Mouse (Mus musculus): ENCODE data around the gene R3hdml. TPM values are rescaled to one million over a fixed set of nuclear protein-coding genes. Genes with fewer than 3 reads are reported as not detected.

Gene R3hdml
- polyA plus RNA-seq, 1 experiment: not detected

GRCm38 (mm10) chr2:163540231-163541117 lies 48.4 kb downstream of the R3hdml start:
- no peaks in the 10 kb centered on the region for H3K9me3 ChIP-seq (ENCODE audit: control insufficient read depth, low read length)
- no peaks in the 10 kb centered on the region for H3K36me3 ChIP-seq (ENCODE audit: control insufficient read depth)
- TF ChIP-seq TAL1 (IDR thresholded peaks at IDR 0.05; ENCODE audit: low read length): no peak
- no peak for TF ChIP-seq GATA1 (IDR thresholded peaks at IDR 0.05; ENCODE audit: low read length)
- H3K27me3 ChIP-seq (ENCODE audit: control insufficient read depth): no peaks in the 10 kb centered on the region
- peak overlapping the region; percentile 21 for H3K4me3 ChIP-seq (replicated peaks)
- H3K4me1 ChIP-seq (ENCODE audit: control insufficient read depth): peaks cover 3% of the 10 kb centered on the region; the same call in 1 of the 2 replicates

- Histone ChIP-seq H3K4me3 (replicated peaks) (no peak overlapping the region), H3K36me3 (ENCODE audit: control insufficient read depth) (no peaks in the 10 kb centered on the region), H3K9me3 (ENCODE audit: control insufficient read depth, low read length) (no peaks in the 10 kb centered on the region), H3K27me3 (ENCODE audit: control insufficient read depth) (no peaks in the 10 kb centered on the region), H3K4me1 (ENCODE audit: control insufficient read depth) (peaks cover 3% of the 10 kb centered on the region; the same call in 1 of the 2 replicates)
- TF ChIP-seq TAL1 (IDR thresholded peaks at IDR 0.05; ENCODE audit: low read length): no peak
These were observed 49.6 kb downstream of the R3hdml start for GRCm38 (mm10) chr2:163541568-163542182.

DNA sequence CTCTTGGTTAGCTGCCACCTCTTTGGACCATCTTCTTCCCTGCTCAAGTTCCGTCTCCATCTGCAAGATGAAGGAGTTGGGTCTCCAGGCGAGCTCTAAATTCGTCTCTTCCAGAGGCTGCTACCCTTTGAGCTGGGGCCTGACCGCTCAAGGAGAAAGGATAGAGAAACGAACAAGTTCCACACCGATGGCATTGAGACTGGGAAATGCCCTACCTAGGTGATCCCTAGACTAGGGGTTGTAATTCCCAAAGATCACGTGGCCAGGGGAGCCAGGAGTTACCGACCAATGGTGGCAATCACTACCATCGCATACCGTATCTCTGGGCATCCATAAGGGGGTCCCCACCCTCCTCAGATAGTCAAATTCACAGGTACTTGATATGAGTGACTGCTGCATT lies 50.6 kb downstream of the R3hdml start:
- Histone ChIP-seq H3K9me3 (ENCODE audit: control insufficient read depth, low read length) (no peaks in the 10 kb centered on the region), H3K36me3 (ENCODE audit: control insufficient read depth) (no peaks in the 10 kb centered on the region), H3K27me3 (ENCODE audit: control insufficient read depth) (no peaks in the 10 kb centered on the region), H3K4me3 (replicated peaks) (no peak overlapping the region), H3K4me1 (ENCODE audit: control insufficient read depth) (peaks cover 3% of the 10 kb centered on the region; the same call in 1 of the 2 replicates)
- no peak for TF ChIP-seq TAL1 (IDR thresholded peaks at IDR 0.05; ENCODE audit: low read length)
- no peak for TF ChIP-seq GATA1 (IDR thresholded peaks at IDR 0.05; ENCODE audit: low read length)

DNA sequence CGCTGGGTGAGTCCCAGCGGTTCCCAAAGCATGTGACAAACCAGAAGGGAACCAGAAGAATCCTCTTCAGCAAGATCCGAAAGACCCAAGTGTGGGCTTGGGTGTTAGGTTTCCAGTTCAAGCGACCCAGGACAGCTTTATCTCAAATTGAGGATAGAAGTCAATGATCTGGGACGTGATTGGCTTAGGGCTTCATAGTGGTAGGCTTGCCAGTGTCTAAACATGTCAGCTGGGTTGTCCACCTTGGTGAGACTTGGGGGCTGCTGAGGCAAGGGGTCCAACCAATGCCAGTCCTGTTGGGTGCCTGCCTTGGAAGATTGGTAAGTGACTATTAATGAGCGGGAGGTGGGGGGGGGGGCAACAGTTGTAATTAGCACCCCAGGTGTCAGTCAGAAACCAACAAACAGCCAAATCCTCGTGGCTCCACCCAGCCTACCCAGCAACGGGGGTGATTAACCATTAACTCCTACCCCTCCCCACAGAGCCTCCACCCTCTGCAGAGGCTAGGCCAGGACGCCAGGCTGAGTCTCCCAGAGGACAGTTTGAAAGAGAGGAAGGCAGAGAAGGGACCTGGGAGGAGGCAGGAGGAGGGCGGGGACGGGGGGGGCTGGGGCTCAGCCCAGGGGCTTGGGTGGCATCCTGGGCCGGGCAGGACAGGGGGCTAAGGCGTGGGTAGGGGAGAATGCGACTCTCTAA lies 54.7 kb downstream of the R3hdml start:
- no peaks in the 10 kb centered on the region for H3K27me3 ChIP-seq (ENCODE audit: control insufficient read depth)
- peaks cover 2% of the 10 kb centered on the region; the same call in 1 of the 2 replicates for H3K4me1 ChIP-seq (ENCODE audit: control insufficient read depth)
- no peaks in the 10 kb centered on the region; the same call in 1 of the 2 replicates for H3K36me3 ChIP-seq (ENCODE audit: control insufficient read depth)
- H3K4me3 ChIP-seq (replicated peaks): peak overlapping the region; percentile 55
- H3K9me3 ChIP-seq (ENCODE audit: control insufficient read depth, low read length): no peaks in the 10 kb centered on the region
- TF ChIP-seq GATA1 (IDR thresholded peaks at IDR 0.05; ENCODE audit: low read length) (no peak), TAL1 (IDR thresholded peaks at IDR 0.05; ENCODE audit: low read length) (no peak)

GRCm38 (mm10) chr2:163548822-163549221 lies 56.7 kb downstream of the R3hdml start:
- Histone ChIP-seq H3K36me3 (ENCODE audit: control insufficient read depth) (peaks cover 2% of the 10 kb centered on the region; the same call in 1 of the 2 replicates), H3K27me3 (ENCODE audit: control insufficient read depth) (no peaks in the 10 kb centered on the region), H3K9me3 (ENCODE audit: control insufficient read depth, low read length) (no peaks in the 10 kb centered on the region), H3K4me1 (ENCODE audit: control insufficient read depth) (peaks cover 16% of the 10 kb centered on the region), H3K4me3 (replicated peaks) (peak overlapping the region; percentile 55)
- TF ChIP-seq TAL1 (IDR thresholded peaks at IDR 0.05; ENCODE audit: low read length) (no peak), GATA1 (IDR thresholded peaks at IDR 0.05; ENCODE audit: low read length) (no peak)

DNA sequence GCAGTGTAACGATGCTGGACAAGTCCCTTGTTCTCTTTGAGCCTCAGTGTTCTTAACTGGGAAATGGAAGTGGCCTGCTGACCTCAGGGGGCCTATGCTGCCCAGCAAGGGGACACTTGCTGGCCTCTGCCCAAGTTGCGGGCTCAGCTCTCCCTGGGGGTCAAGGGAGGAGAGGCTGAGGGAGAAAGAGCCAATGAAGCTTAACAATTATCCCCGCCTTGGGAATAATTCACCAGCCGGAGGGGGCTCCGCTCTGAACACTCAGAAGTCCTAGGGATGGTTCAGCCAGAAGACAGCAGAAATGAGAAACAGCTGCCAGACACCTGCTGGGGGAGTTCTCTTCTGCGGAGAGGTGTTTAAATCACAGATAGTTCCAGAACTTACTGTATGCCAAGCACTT lies 57.7 kb downstream of the R3hdml start:
- H3K9me3 ChIP-seq (ENCODE audit: control insufficient read depth, low read length): no peaks in the 10 kb centered on the region
- no peak for TF ChIP-seq TAL1 (IDR thresholded peaks at IDR 0.05; ENCODE audit: low read length)
- no peak for TF ChIP-seq GATA1 (IDR thresholded peaks at IDR 0.05; ENCODE audit: low read length)
- no peaks in the 10 kb centered on the region for H3K27me3 ChIP-seq (ENCODE audit: control insufficient read depth)
- peak overlapping the region; percentile 35 for H3K4me3 ChIP-seq (replicated peaks)
- peaks cover 2% of the 10 kb centered on the region; the same call in 1 of the 2 replicates for H3K36me3 ChIP-seq (ENCODE audit: control insufficient read depth)
- peaks cover 16% of the 10 kb centered on the region for H3K4me1 ChIP-seq (ENCODE audit: control insufficient read depth)

Other genes starting within 250 kb of the R3hdml start
- gene Jph2, start 94.3 kb upstream of the R3hdml start, polyA plus RNA-seq (2012): not detected in 2 replicates
- 0.83 and 1.1 TPM in 2 replicates for gene Oser1, start 67.6 kb upstream of the R3hdml start, polyA plus RNA-seq (2012)
- not detected in 2 replicates for gene Gdap1l1, start 53.8 kb upstream of the R3hdml start, polyA plus RNA-seq (2012)
- gene Fitm2, start 19.7 kb upstream of the R3hdml start, polyA plus RNA-seq (2012): 0.15 and 0.18 TPM in 2 replicates
- gene Hnf4a, start 14.5 kb downstream of the R3hdml start, polyA plus RNA-seq (2012): 0.01 and 0.06 TPM in 2 replicates
- 1.2 TPM in 2 replicates for gene Ttpal, start 110.0 kb downstream of the R3hdml start, polyA plus RNA-seq (2012)
- 13.2 and 20.3 TPM in 2 replicates for gene Serinc3, start 152.8 kb downstream of the R3hdml start, polyA plus RNA-seq (2012)
- 136 and 157 TPM in 2 replicates for gene Pkig, start 166.1 kb downstream of the R3hdml start, polyA plus RNA-seq (2012)